Mouse (Mus musculus) left cerebral cortex, adult 11 months (tissue): ENCODE measurements around the gene Spns2.
"Not testable (repeated sequence)": the region's sequence is repeated elsewhere in the genome, so short reads cannot be mapped to it uniquely, and the experiment has no call there.

Source experiments
- DNase-seq: peaks from one replicate; pipeline ENCODE4 v3.0.0; 2022; ENCODE audit warnings: low spot score

Spns2 gene

GRCm38 (mm10) chr11:72436756-72437650 lies 52.7 kb downstream of the Spns2 start:
- no peak for DNase-seq

- DNase-seq = no peak
Observed at GRCm38 (mm10) chr11:72436271-72436670, 53.4 kb downstream of the Spns2 start.

GRCm38 (mm10) chr11:72435694-72436045 lies 54.0 kb downstream of the Spns2 start:
- no peak for DNase-seq

- DNase-seq = no peak
Observed at GRCm38 (mm10) chr11:72434963-72435693, 54.6 kb downstream of the Spns2 start, which contains the start of gene Ggt6. Gene Ggt6 (plus strand): TSS chr11:72435526.

- DNase-seq = not testable (repeated sequence)
Observed at GRCm38 (mm10) chr11:72430311-72431068, 59.2 kb downstream of the Spns2 start.

GRCm38 (mm10) chr11:72429288-72429690 lies 60.4 kb downstream of the Spns2 start:
- DNase-seq = peak; percentile 71

- DNase-seq = no peak
Observed at GRCm38 (mm10) chr11:72428694-72429093, 61.0 kb downstream of the Spns2 start.

- no peak for DNase-seq
Observed at GRCm38 (mm10) chr11:72426884-72427283, 62.8 kb downstream of the Spns2 start.

GRCm38 (mm10) chr11:72425201-72425600 lies 64.5 kb downstream of the Spns2 start:
- DNase-seq = no peak

GRCm38 (mm10) chr11:72423686-72424085 lies 66.0 kb downstream of the Spns2 start:
- DNase-seq = no peak

GRCm38 (mm10) chr11:72421518-72422278 lies 68.0 kb downstream of the Spns2 start:
- no peak for DNase-seq

- no peak for DNase-seq
Observed at GRCm38 (mm10) chr11:72420460-72421122, 69.1 kb downstream of the Spns2 start.

GRCm38 (mm10) chr11:72419006-72419405 lies 70.7 kb downstream of the Spns2 start:
- DNase-seq = no peak

- DNase-seq = no peak
Observed at GRCm38 (mm10) chr11:72418227-72418626, 71.5 kb downstream of the Spns2 start.

- no peak for DNase-seq
Observed at GRCm38 (mm10) chr11:72417376-72417775, 72.3 kb downstream of the Spns2 start.

GRCm38 (mm10) chr11:72416666-72417065 lies 73.0 kb downstream of the Spns2 start:
- DNase-seq = no peak

- DNase-seq = no peak
Observed at GRCm38 (mm10) chr11:72415155-72415554, 74.5 kb downstream of the Spns2 start.

GRCm38 (mm10) chr11:72413601-72414190 lies 76.0 kb downstream of the Spns2 start:
- no peak for DNase-seq

GRCm38 (mm10) chr11:72413016-72413415 lies 76.7 kb downstream of the Spns2 start:
- no peak for DNase-seq

GRCm38 (mm10) chr11:72411945-72412344 lies 77.8 kb downstream of the Spns2 start:
- DNase-seq = no peak
